Mouse (Mus musculus) granulocyte monocyte progenitor cell, adult 5-6 weeks (primary cell): ENCODE data around the gene Scel. TPM values are rescaled to one million over a fixed set of nuclear protein-coding genes. Genes with fewer than 3 reads are reported as not detected.

Experiments used
- ATAC-seq: replicated peaks from 2 replicates; pipeline ENCODE4 v1.8.0; 2016; ENCODE audit warnings: mild to moderate bottlenecking, moderate TSS enrichment, inconsistent platforms; ENCODE audit not compliant: poor library complexity, severe bottlenecking
- total RNA-seq, 2 experiments: library from RNA; stranded (forward) in 1 of 2; stranded (reverse) in 1 of 2; fragments of 200-712, 200-1000 nt in 1 of 2; fragments of >200 nt in 1 of 2; fragmentation: Nextera tagmentation in 1 of 2; gene quantifications; 2 replicates each; pipeline ENCODE4 v1.2.3; 2014 to 2017

Gene Scel
- total RNA-seq, 2 experiments from 2014 or later = not detected

DNA sequence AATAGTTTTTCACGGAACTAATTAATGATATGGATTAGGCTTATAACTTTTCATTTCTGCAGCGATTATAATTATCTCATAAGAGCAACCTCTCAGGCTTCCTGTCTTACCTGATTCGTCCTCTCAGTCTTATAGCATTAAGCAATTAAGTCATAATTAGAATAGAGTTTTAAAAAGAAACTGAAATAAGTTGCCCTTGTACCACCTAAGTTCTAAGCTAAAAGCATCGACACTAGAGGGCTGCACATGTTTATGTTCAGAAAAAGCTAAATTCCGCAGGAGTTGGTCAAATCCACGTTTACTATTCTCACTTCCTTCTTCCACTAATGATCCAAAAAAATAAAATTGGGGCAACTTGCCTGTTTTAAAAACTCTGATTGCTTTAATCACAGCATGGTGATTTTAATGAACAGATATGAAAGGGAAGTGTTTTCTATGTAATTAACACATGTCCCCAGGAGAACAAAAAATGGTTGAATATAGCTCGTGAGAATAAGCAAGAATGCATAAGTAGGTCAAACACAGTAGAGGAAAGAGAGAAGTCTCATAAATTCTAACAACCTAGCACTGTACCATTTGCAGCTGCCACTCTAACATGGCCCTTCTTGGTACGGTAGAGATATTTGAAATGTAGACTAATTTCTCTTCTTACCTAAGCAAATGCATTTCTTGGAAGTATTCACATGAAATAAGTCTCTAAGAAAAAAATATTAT, 48.4 kb downstream of the Scel start:
- no peak for ATAC-seq

- no peak for ATAC-seq
Observed at GRCm38 (mm10) chr14:103567957-103568356, 54.8 kb downstream of the Scel start.

DNA sequence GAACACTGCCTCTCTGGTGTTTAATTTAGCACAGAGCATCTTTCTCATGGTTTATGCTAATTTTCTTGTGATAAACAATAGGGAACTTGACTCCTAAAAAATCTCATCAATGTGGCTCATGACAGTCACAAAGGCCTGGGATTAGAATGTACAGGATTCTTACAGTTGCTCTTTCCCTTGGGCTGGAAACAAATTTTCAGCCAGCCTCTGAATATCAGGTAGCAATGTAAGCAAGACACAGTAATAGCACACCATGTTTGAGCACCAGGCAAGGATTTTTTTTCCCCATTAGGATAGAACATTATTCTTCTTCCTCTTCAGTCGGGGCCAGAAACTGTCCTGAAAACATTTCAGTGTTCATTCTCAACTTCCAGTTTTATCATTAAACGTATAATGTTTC, 55.3 kb downstream of the Scel start:
- no peak for ATAC-seq

DNA sequence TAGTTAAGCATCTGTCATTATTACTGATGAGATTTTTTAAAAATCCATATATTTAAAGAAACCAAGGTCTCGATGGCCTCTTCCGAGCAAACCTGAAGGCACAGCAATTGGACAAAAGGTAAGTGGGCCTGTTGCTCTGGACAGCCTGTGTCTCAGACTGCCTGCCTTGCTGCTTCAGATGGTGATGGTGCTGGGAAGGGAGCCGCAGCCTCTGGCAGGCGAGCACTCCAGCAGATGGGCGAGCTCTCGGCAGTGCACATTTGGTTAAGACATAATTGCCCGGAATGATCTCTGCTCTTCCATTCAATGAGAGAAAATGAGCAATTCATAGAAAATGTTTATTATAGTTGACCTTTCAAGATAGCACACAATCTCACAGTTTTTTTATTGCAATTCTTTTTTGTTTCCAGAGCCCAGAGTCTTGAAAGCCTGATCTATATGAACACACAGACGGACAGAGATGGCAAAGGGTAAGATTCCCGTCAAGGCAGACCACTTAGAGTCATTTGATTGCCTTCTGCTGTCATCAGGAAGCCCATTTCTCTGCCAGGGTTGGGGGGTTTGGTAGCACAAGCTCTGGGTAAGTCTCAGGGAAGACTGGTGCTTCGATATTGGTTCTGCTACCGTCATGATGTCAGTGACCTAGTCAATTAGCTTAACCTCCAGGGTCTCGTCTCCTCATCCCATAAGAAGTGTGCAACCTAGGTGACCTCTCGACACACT, 58.6 kb downstream of the Scel start:
- ATAC-seq = no peak

- no peak for ATAC-seq
Observed at GRCm38 (mm10) chr14:103575854-103576253, 62.7 kb downstream of the Scel start.

GRCm38 (mm10) chr14:103577011-103577410, 63.9 kb downstream of the Scel start:
- ATAC-seq = no peak

GRCm38 (mm10) chr14:103586662-103587061, 73.5 kb downstream of the Scel start:
- ATAC-seq = no peak

- ATAC-seq = no peak
Observed at GRCm38 (mm10) chr14:103587208-103587900, 74.2 kb downstream of the Scel start.

DNA sequence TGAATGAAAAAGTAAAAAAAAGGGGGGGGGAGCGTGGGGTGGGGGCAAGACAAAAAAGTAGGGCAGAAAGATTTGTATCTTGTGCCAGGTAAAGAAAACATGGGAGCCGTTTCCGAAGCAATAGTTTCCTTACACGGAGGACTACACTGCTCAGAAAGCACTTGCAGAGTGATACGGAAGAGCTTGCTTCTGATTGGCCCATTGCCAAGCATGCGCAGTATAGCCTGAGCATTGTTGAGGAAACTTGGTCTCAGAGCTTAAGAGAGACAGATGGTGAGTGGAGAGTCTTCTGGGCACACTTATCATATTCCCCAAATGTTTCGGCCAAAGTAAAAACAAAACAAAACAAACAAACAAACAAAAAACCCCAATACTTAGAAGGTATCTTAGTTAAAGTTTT, 76.7 kb downstream of the Scel start:
- ATAC-seq = no peak

GRCm38 (mm10) chr14:103595870-103596269, 82.7 kb downstream of the Scel start:
- ATAC-seq = no peak

DNA sequence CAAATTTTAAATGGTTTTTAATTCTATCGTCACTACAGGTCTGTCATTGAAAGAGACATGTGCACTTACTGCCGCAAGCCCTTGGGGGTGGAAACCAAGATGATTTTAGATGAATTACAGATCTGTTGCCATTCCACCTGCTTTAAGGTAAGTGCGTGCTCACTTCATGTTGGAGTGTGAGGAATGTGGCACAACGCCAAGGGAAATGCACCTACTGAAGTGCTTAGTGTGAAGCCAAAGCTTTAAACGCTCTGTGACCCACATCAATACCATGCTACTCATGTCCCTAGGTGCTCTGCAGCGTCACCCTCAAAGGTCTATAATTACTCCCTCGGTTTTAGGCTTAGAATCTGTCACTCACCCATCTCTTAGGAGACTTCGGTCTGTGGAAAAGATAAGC, 94.9 kb downstream of the Scel start:
- no peak for ATAC-seq

- ATAC-seq = no peak
Observed at GRCm38 (mm10) chr14:103613573-103614271, 100.6 kb downstream of the Scel start.

- no peak for ATAC-seq
Observed at GRCm38 (mm10) chr14:103614272-103614587, 101.1 kb downstream of the Scel start.

GRCm38 (mm10) chr14:103619756-103620155, 106.6 kb downstream of the Scel start:
- ATAC-seq = no peak

GRCm38 (mm10) chr14:103621207-103621606, 108.1 kb downstream of the Scel start:
- no peak for ATAC-seq

GRCm38 (mm10) chr14:103626100-103626499, 113.0 kb downstream of the Scel start:
- no peak for ATAC-seq

DNA sequence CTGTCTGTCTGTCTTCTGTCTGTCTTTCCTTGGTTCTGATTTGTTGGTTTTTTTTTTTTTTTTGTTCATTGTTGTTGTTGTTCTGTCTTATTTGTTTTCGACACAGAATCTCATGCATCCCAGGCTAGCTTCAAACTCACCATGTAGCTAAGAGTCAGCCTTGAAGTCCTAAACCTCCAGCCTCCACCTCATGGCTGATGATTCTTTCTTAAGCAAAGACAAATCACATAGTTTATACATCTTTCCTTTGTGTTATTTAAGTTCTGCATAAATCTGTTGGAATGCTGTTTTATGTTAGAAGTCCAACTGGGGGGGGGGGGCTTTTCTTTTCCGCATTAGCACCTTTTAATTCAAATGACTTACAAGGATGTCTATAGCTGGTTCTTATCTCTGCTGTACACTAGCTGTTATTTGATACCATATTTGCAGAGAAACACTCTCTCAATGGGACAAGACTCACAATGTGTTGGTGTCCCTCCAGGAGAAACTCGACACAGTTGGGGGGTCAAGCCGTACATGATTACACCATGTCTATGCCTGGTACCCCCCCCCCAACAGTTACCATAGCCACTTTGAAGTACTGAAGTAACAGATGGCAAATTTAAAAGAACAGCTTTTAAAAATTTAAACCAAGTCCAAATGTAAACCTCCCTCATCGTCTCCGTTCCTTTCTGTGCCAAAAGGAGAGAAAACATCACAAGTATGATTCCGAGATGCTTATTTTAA, 116.7 kb downstream of the Scel start:
- ATAC-seq = no peak

DNA sequence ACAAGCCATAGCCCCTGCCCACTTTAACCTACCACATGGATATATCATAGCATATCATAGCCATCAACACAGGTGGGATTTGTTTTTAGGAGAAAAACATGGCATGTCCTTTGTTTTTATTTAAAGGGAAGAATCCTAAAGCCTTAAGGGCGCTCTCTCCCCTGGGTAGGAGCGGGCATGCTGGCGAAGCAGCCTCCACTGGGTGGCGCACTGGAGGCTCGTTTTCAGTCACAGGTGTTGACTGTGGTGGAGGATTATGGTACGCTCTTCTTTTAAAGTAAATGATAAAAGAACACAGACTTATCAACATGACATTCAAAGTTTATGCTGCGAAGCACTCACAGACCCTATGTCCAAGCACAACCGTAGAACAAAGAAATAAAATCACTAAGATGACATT, 117.4 kb downstream of the Scel start:
- no peak for ATAC-seq

GRCm38 (mm10) chr14:103643933-103644332, 130.8 kb downstream of the Scel start:
- no peak for ATAC-seq

GRCm38 (mm10) chr14:103647981-103648380, 134.8 kb downstream of the Scel start:
- ATAC-seq = no peak
